ENCODE assay signal across 8 mouse cellular contexts in the genomic region with DNA sequence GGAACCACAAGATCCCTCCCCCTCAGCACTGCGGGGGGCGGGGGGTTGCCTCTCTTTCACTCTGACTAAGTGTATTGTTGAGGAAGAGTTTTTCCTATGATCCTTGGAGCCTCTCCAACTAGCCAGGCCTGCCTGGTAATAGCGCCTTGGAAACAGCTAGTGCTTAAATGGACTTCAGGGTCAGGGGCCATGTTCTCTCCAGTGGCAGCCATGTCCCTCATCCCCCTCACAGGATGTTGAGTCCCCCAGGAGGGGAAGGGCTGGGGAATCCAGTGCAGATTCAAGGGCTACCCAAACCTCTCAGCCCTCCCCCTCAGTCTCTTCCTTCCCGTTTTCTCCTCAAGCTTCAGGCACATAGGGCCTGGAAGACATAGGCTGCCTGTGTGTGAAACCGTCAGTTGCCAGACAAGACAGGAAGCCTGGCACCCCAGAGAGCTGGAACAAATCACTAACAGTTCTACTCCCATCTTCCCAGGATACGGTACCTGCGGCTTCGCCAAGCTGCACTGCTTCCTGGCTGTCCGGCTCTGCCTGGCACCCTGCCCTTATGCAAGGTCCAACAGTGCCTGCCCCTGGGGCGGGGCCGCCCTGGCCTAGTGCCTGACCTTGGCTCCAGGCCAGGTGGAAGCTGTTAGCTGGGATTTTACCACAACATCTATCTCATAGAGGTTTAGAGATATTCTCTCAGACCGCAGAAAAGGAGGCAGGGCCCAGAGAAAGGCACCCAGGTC. TPM values are rescaled to one million over a fixed set of nuclear protein-coding genes. Genes with fewer than 3 reads are reported as not detected.
DNase-seq lines count a peak whose midpoint lies in the region; ATAC-seq and TF ChIP-seq lines count a peak whose summit lies in the region.

A gene (minus strand): TSS at position 598 of the 731 bp plus-strand sequence.

- peaks cover 2 to 13% of the 10 kb centered on the region in 2 experiments; a peak in 2 of 4 replicates for H3K4me1 ChIP-seq in ES-E14 (ENCODE audit: control insufficient read depth in 2 of 2, insufficient read depth in 2 of 2, low read length in 2 of 2, poor library complexity in 1 of 2)
- H3K4me1 ChIP-seq in forebrain, embryonic 15.5 days, result peaks cover 19% of the 10 kb centered on the region
- peaks cover 38% of the 10 kb centered on the region for H3K4me1 ChIP-seq in lung, embryonic 15.5 days

- H3K36me3 ChIP-seq in ES-E14 (ENCODE audit: control insufficient read depth, insufficient read depth, low read length, poor library complexity, severe bottlenecking), result no peaks in the 10 kb centered on the region
- H3K36me3 ChIP-seq in forebrain, embryonic 15.5 days, result no peaks in the 10 kb centered on the region
- no peaks in the 10 kb centered on the region for H3K36me3 ChIP-seq in lung, embryonic 15.5 days

- no peaks in the 10 kb centered on the region for H3K27me3 ChIP-seq in forebrain, embryonic 15.5 days
- H3K27me3 ChIP-seq in lung, embryonic 15.5 days, result no peaks in the 10 kb centered on the region

- intact Hi-C loops in heart, postnatal 10 days (cut with DNase I), result no loop called here

- DNase-seq in ES-E14 (ENCODE audit: low read depth, low spot score), result no peak
- DNase-seq in brain, adult 2 months (ENCODE audit: low read depth, low spot score), result peak; percentile 86
- peak; percentile 90 to 93 for DNase-seq in heart, postnatal 10 days
- DNase-seq in kidney, postnatal 36 days, result peak; percentile 97 to 99
- peak; percentile 72 for DNase-seq in ovary, postnatal 10 days (ENCODE audit: low spot score)

- H3K9me3 ChIP-seq in ES-E14 (ENCODE audit: control insufficient read depth, insufficient read depth, low read depth, low read length), result no peaks in the 10 kb centered on the region
- no peaks in the 10 kb centered on the region for H3K9me3 ChIP-seq in forebrain, embryonic 15.5 days
- no peaks in the 10 kb centered on the region for H3K9me3 ChIP-seq in lung, embryonic 15.5 days

- WGBS in forebrain, embryonic 15.5 days, result 41% methylated on average over 12 of the region's 12 CpGs
- 26% methylated on average over 12 of the region's 12 CpGs for WGBS in lung, embryonic 15.5 days

- H3K27ac ChIP-seq in ES-E14 (ENCODE audit: insufficient read depth, low read depth, low read length, poor library complexity, severe bottlenecking), result no peak within 1 kb of the TSS
- H3K27ac ChIP-seq in forebrain, embryonic 15.5 days (replicated peaks), result peak within 1 kb of the TSS; percentile 60
- peak within 1 kb of the TSS; percentile 88 for H3K27ac ChIP-seq in lung, embryonic 15.5 days

- no peak within 1 kb of the TSS for H3K4me2 ChIP-seq in forebrain, embryonic 15.5 days (replicated peaks)
- peak within 1 kb of the TSS; percentile 33 for H3K4me2 ChIP-seq in lung, embryonic 15.5 days

- H3K9ac ChIP-seq in ES-E14 (ENCODE audit: insufficient read depth, low read depth, low read length, poor library complexity, severe bottlenecking), result peak within 1 kb of the TSS; percentile 56
- no peak within 1 kb of the TSS for H3K9ac ChIP-seq in forebrain, embryonic 15.5 days (replicated peaks)
- H3K9ac ChIP-seq in lung, embryonic 15.5 days, result no peak within 1 kb of the TSS

- in situ Hi-C loops in ES-E14 (cut with MboI; ENCODE audit: low sequenced_read_pairs in 2 of 2, unreplicated experiment in 2 of 2), result no loop called here

- peak; percentile 43; the same call in 1 of the 2 replicates for ATAC-seq in forebrain, embryonic 15.5 days (replicated peaks)
- ATAC-seq in lung, embryonic 15.5 days (ENCODE audit: borderline replicate concordance, extremely low read depth, low FRiP score, low TSS enrichment), result peak; percentile 74
- no peak for ATAC-seq in inflammation-experienced regulatory T-cells, adult 6 months

- H3K4me3 ChIP-seq in ES-E14 (ENCODE audit: insufficient read depth in 1 of 2, low read depth in 1 of 2, low read length in 2 of 2, poor library complexity in 1 of 2, severe bottlenecking in 1 of 2), result peak within 1 kb of the TSS; percentile 28 to 56
- H3K4me3 ChIP-seq in forebrain, embryonic 15.5 days, result no peak within 1 kb of the TSS
- H3K4me3 ChIP-seq in lung, embryonic 15.5 days, result no peak within 1 kb of the TSS

TF ChIP-seq in ES-E14, 5 proteins besides CTCF, POLR2A, EP300 and RAD21:
- TF ChIP-seq HCFC1 (IDR thresholded peaks at IDR 0.05; ENCODE audit: borderline replicate concordance, insufficient read depth, low read length), result no peak
- TF ChIP-seq ZNF384 (IDR thresholded peaks at IDR 0.05; ENCODE audit: low read depth, low read length), result no peak
- TF ChIP-seq CHD2 (IDR thresholded peaks at IDR 0.05; ENCODE audit: low read depth, low read length), result no peak
- TF ChIP-seq ZC3H11A (IDR thresholded peaks at IDR 0.05; ENCODE audit: borderline replicate concordance, low read depth, low read length), result no peak
- TF ChIP-seq MAFK (IDR thresholded peaks at IDR 0.05; ENCODE audit: insufficient read depth, low read depth, low read length), result no peak

RNA-seq across cellular contexts. Expression of the gene that starts here (rescaled TPM):
- total RNA-seq in ES-E14 (2012; rRNA removed), result 0.76 and 1.4 TPM in 2 replicates
- 1.5 and 1.8 TPM in 2 replicates for polyA plus RNA-seq in forebrain, embryonic 15.5 days (2015; fragmentation: Nextera tagmentation; extraction: Ambion mirVana)
- 1 to 10 TPM; 2.6 to 2.7 TPM for total RNA-seq in heart, postnatal 10 days (2021)
- polyA plus RNA-seq in lung, embryonic 15.5 days (2015; fragmentation: Nextera tagmentation; extraction: Ambion mirVana), result 3.5 and 4.6 TPM in 2 replicates
- polyA plus RNA-seq in inflammation-experienced regulatory T-cells, adult 6 months (2017; shearing (Covaris generic)), result under 1 TPM in 1 of 3 experiments, not detected in 2; 0.36 TPM

Comparison
In these comparisons a context has a peak if more than half of its experiments do, and no peak if none do; other contexts are left out.
1. H3K4me3 ChIP-seq: peak in ES-E14 (2 of 2); none in forebrain, embryonic 15.5 days (single experiment) and lung, embryonic 15.5 days (single experiment).